Mouse (Mus musculus) liver, adult (tissue): Measurements from ENCODE around the gene Tmem82.

Experiments
- GATA4 ChIP-seq: IDR thresholded peaks from 2 replicates; pipeline ENCODE4 v1.6.1; 2014; ENCODE audit warnings: mild to moderate bottlenecking, low read length; ENCODE audit not compliant: insufficient replicate concordance

Gene Tmem82

GRCm38 (mm10) chr4:141574789-141575702 lies 43.4 kb downstream of the Tmem82 start:
- no peak for TF ChIP-seq GATA4

- no peak for TF ChIP-seq GATA4
Measured at GRCm38 (mm10) chr4:141573359-141573966, 45.0 kb downstream of the Tmem82 start.

- no peak for TF ChIP-seq GATA4
Measured at GRCm38 (mm10) chr4:141572668-141573358, 45.6 kb downstream of the Tmem82 start.

DNA sequence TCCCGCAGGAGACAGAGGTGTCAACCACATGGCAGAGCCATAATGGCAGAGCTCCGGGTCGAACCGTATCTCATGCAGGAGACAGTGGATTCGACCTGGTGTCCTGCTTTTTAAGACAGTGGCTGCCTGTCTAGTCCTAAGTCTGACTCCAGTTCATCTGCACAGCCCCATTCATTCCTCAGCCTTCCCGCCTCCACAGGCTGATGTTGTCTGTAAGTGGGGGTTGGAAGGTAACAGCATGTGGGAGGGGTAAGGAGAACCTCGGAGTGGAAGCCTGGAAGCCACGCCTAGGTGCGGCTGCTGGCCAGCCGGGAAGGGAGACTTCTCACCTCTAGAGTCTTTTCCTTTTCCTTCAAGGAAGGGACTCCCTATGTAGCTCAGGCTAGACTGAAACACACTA lies 46.5 kb downstream of the Tmem82 start:
- no peak for TF ChIP-seq GATA4

GRCm38 (mm10) chr4:141571337-141571739 lies 47.1 kb downstream of the Tmem82 start:
- no peak for TF ChIP-seq GATA4

DNA sequence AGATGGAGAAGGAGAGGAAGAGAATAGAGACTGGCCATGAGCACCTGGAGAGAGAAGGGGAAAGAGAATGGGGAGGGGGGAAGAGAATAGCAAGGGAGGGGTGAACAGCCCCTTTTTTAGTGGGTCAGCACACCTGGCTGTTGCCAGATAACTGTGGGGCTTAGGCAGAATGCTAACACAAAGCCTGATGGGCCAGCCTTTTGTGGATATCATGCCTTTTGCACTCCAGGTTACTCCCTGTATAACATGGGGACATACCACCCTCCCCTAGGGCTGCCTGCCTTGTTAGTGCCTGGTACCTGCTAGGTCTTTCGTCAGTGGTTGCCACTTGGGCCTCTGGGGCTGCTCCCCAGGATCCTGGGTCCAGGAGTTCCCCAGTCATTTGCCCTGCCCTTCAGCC lies 47.6 kb downstream of the Tmem82 start:
- no peak for TF ChIP-seq GATA4

- TF ChIP-seq GATA4 = no peak
Measured at GRCm38 (mm10) chr4:141570004-141570403, 48.4 kb downstream of the Tmem82 start.

DNA sequence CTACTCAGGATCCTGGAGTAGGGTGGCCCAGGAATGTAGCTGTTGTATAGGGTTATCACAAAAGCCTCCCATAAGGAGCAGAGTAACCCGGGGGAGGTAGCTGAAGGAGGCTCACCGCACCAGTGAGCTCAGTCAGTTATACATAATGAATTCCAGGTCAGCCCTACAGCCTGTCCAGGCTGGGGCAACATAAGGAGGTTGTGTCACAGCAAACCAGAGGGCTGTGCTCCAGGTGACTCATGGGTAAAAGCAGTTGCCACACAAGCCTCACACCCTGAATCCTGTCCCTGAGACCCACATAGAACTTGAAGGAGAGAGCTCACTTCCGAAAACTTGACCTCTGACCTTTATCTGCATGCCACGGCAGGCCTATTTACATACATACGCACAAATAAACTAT lies 49.5 kb downstream of the Tmem82 start:
- no peak for TF ChIP-seq GATA4

DNA sequence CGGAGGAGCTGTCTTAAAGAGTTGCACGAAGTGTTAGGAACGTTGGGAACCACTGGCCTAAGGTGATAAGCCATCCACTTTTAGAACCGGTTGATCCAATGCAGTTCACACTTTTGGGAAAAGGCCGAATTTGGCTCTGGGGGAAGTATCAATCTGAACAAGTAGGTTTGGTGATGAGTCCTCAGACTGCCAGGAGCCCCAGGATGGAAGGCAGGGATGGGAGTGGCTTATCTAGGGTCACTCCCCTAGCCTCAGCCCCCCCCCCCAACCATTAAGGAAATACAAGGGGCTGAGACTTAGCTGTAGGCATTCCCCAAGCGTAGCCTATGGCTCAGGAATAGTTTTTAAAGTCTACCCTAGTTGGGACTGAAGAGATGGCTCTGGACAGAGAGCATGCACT lies 52.2 kb downstream of the Tmem82 start:
- no peak for TF ChIP-seq GATA4

- TF ChIP-seq GATA4 = no peak
Measured at GRCm38 (mm10) chr4:141565325-141565724, 53.1 kb downstream of the Tmem82 start.

DNA sequence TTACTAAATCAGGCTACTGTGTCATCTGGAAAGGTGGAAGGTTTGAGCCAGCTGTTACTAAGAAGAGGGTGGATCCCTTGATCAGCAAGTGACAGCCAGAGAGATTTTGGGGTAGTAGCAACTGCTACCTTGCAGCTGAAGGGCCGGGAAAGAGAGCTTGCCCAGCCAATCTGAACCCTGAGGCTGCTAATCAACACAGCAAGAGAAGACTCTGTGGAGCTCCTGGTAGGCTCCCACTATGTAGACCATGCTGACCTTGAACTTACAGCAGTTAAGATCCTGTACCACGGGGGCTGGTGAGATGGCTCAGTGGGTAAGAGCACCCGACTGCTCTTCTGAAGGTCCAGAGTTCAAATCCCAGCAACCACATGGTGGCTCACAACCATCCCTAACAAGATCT lies 53.8 kb downstream of the Tmem82 start:
- no peak for TF ChIP-seq GATA4

DNA sequence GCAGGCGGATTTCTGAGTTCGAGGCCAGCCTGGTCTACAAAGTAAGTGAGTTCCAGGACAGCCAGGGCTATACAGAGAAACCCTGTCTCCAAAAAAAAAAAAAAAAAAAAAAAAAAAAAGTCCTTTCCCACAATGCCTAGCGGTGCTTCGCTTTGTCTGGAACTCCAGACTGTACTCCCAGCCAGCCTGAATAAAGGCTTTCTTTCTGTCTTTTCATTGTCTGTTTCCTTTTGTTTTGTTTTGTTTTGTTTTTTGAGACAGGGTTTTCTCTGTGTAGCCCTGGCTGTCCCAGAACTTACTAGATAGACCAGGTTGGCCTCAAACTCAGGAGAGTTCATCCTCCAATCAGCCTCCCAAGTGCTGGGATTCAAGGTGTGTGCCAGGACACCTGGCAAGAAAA lies 54.2 kb downstream of the Tmem82 start:
- TF ChIP-seq GATA4 = no peak
